Mouse (Mus musculus) kidney, adult 2 months (tissue): ENCODE data around the gene Tcfl5.

Source experiments
- CTCF ChIP-seq: fragments of 200-500 bp; conservative IDR thresholded peaks from 2 replicates; pipeline ENCODE4 v1.5.1; 2011; ENCODE audit warnings: low read depth, mild to moderate bottlenecking, control low read depth, low read length, moderate library complexity, mixed read lengths; ENCODE audit not compliant: insufficient read depth, insufficient read length
- POLR2A ChIP-seq: fragments of 200-500 bp; IDR thresholded peaks from one replicate; pipeline ENCODE4 v1.6.1; 2011; ENCODE audit warnings: low read depth, low read length, control low read depth

DNA sequence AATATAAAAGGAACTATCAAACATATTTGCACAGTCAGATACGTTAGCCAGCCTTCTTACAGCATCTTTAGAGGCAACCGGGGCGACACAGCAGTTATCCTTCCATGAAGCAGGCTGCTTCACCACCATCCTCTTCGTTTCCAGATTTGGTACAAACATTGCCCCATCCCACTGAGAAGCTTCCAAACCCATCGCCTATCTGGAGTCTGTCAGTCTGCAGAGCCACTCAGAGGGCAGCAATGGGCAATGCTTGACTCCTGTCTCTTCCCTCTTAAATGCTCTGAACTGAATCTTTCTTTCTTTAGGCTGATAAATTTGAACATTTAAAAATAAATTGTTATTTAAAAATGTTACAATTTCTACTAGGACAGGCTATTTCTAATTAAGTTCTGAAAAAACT is 15.9 kb upstream of the Tcfl5 start:
- no peak for TF ChIP-seq POLR2A
- TF ChIP-seq CTCF = no peak
